Mouse (Mus musculus): ENCODE data around the gene Tm7sf3.

- TF ChIP-seq CTCF (IDR thresholded peaks at IDR 0.05; ENCODE audit: low read depth, low read length) (no peak), POLR2A (IDR thresholded peaks at IDR 0.05; ENCODE audit: extremely low read depth, insufficient read depth, low read length) (no peak)
Observed at GRCm38 (mm10) chr6:146686463-146687196, 44.0 kb upstream of the Tm7sf3 start.

All from liver, adult 2 months (tissue).